8 mouse cellular contexts compared by ENCODE assay signal in genomic region chr4:57812916-57813575, GRCm38 (mm10).
DNase-seq lines count a peak whose midpoint lies in the region; ATAC-seq and TF ChIP-seq lines count a peak whose summit lies in the region.

No protein-coding gene starts in this region.

- no peak for TF ChIP-seq CTCF in cerebellum, adult 2 months (IDR thresholded peaks at IDR 0.05; ENCODE audit: borderline replicate concordance, insufficient read depth, low read depth, low read length)

- TF ChIP-seq POLR2A in cerebellum, adult 2 months (IDR thresholded peaks at IDR 0.05; ENCODE audit: borderline replicate concordance, insufficient read depth, low read length): no peak

- ATAC-seq in heart, embryonic 11.5 days (replicated peaks; ENCODE audit: insufficient number of reproducible peaks, low FRiP score, low TSS enrichment): peak; percentile 73
- peak; percentile 52; the same call in 1 of the 2 replicates for ATAC-seq in megakaryocyte-erythroid progenitor cell, adult 5-6 weeks (replicated peaks; ENCODE audit: low FRiP score, low TSS enrichment, poor library complexity, severe bottlenecking)
- ATAC-seq in erythroid progenitor cell, adult 5-6 weeks (replicated peaks; ENCODE audit: low FRiP score, poor library complexity, severe bottlenecking): no peak

- no peaks in the 10 kb centered on the region for H3K36me3 ChIP-seq in heart, embryonic 11.5 days (ENCODE audit: control insufficient read depth, insufficient read depth, low read length)

- H3K4me3 ChIP-seq in cerebellum, adult 2 months (replicated peaks; ENCODE audit: insufficient read depth, low read depth, low read length): no peak overlapping the region
- no peak overlapping the region for H3K4me3 ChIP-seq in heart, embryonic 11.5 days (ENCODE audit: low read depth, low read length)

- H3K4me2 ChIP-seq in heart, embryonic 11.5 days: peak overlapping the region; percentile 4; the same call in 1 of the 2 replicates

- no peak overlapping the region for H3K27ac ChIP-seq in cerebellum, adult 2 months (ENCODE audit: insufficient read depth, low read length)
- peak overlapping the region; percentile 87 for H3K27ac ChIP-seq in heart, embryonic 11.5 days (ENCODE audit: low read depth, low read length)

- H3K9me3 ChIP-seq in heart, embryonic 11.5 days (replicated peaks; ENCODE audit: control insufficient read depth, low read length): no peaks in the 10 kb centered on the region

- no peaks in the 10 kb centered on the region; the same call in 1 of the 2 replicates for H3K27me3 ChIP-seq in cerebellum, adult 2 months (ENCODE audit: control insufficient read depth, insufficient read depth, low read length)
- H3K27me3 ChIP-seq in heart, embryonic 11.5 days (ENCODE audit: control insufficient read depth, insufficient read depth, low read length): no peaks in the 10 kb centered on the region

- no peak overlapping the region for H3K9ac ChIP-seq in heart, embryonic 11.5 days (ENCODE audit: low read depth, low read length)

- DNase-seq in cerebellum, postnatal 10 days: peak; percentile 81 to 87
- no peak for DNase-seq in cerebellum, adult 2 months
- DNase-seq in B cell, adult 2 months: peak; percentile 55 to 57
- DNase-seq in kidney, postnatal 25 days: peak; percentile 46 to 83
- no peak for DNase-seq in right cerebral cortex, adult 2 months (ENCODE audit: low spot score in 2 of 2)

- H3K4me1 ChIP-seq in cerebellum, adult 2 months (ENCODE audit: control insufficient read depth, insufficient read depth, low read length): no peaks in the 10 kb centered on the region
- H3K4me1 ChIP-seq in heart, embryonic 11.5 days (ENCODE audit: control insufficient read depth, insufficient read depth, low read length): peaks cover 16% of the 10 kb centered on the region

- 30% methylated on average over 7 of the region's 7 CpGs for WGBS in cerebellum, adult 2 months
- 9% methylated on average over 7 of the region's 7 CpGs for WGBS in heart, embryonic 11.5 days (ENCODE audit: insufficient replicate concordance)

Comparison
In these comparisons a context has a peak if more than half of its experiments do, and no peak if none do; other contexts are left out.
1. DNase-seq: peak in cerebellum, postnatal 10 days (2 of 2), B cell, adult 2 months (2 of 2) and kidney, postnatal 25 days (2 of 2); none in cerebellum, adult 2 months (0 of 2) and right cerebral cortex, adult 2 months (0 of 2).